Mouse (Mus musculus) mature B cell (primary cell): ENCODE data around the gene Ccn6.

Source experiments
- in situ Hi-C: fragments of 300-500 bp; cut with MboI; formaldehyde crosslinking; loops from 2 replicates; pipeline ENCODE4 v1.14.3; 2019

Gene Ccn6

GRCm38 (mm10) chr10:39162666-39163484 lies 719 bp downstream of the Ccn6 start:
- in situ Hi-C loops: no loop called here

GRCm38 (mm10) chr10:39161406-39161805 lies 2.2 kb downstream of the Ccn6 start:
- in situ Hi-C loops: no loop called here

GRCm38 (mm10) chr10:39158306-39158705 lies 5.3 kb downstream of the Ccn6 start:
- in situ Hi-C loops: no loop called here

GRCm38 (mm10) chr10:39157321-39157720 lies 6.3 kb downstream of the Ccn6 start:
- in situ Hi-C loops: no loop called here

- in situ Hi-C loops: no loop called here
Measured at GRCm38 (mm10) chr10:39156719-39157118, 6.9 kb downstream of the Ccn6 start.

- in situ Hi-C loops: no loop called here
Measured at GRCm38 (mm10) chr10:39142216-39142615, 21.4 kb downstream of the Ccn6 start.

GRCm38 (mm10) chr10:39141401-39141800 lies 22.2 kb downstream of the Ccn6 start:
- in situ Hi-C loops: no loop called here

GRCm38 (mm10) chr10:39140843-39141242 lies 22.8 kb downstream of the Ccn6 start:
- in situ Hi-C loops: no loop called here

GRCm38 (mm10) chr10:39138761-39139160 lies 24.8 kb downstream of the Ccn6 start:
- in situ Hi-C loops: no loop called here

- in situ Hi-C loops: no loop called here
Measured at GRCm38 (mm10) chr10:39137766-39138165, 25.8 kb downstream of the Ccn6 start.

GRCm38 (mm10) chr10:39133462-39134310 lies 29.9 kb downstream of the Ccn6 start, which contains the start of the genes Fam229b and Tube1:
Gene Fam229b, minus strand, starts transcription at chr10:39133914.
Gene Tube1, plus strand, starts transcription at chr10:39133976.
- in situ Hi-C loops: no loop called here

- in situ Hi-C loops: no loop called here
Measured at GRCm38 (mm10) chr10:39121412-39121811, 42.2 kb downstream of the Ccn6 start.

- in situ Hi-C loops: no loop called here
Measured at GRCm38 (mm10) chr10:39109489-39109874, 54.1 kb downstream of the Ccn6 start.

- in situ Hi-C loops: no loop called here
Measured at GRCm38 (mm10) chr10:39108837-39109488, 54.6 kb downstream of the Ccn6 start.

- in situ Hi-C loops: no loop called here
Measured at GRCm38 (mm10) chr10:39106935-39107334, 56.7 kb downstream of the Ccn6 start.

- in situ Hi-C loops: no loop called here
Measured at GRCm38 (mm10) chr10:39106413-39106812, 57.2 kb downstream of the Ccn6 start.

GRCm38 (mm10) chr10:39104803-39105449 lies 58.7 kb downstream of the Ccn6 start:
- in situ Hi-C loops: no loop called here
